Mouse (Mus musculus): ENCODE measurements around the gene Btg1-ps2. TPM values are rescaled to one million over a fixed set of nuclear protein-coding genes. Genes with fewer than 3 reads are reported as not detected.
"Not testable (repeated sequence)": the region's sequence is repeated elsewhere in the genome, so short reads cannot be mapped to it uniquely, and the experiment has no call there.

The Btg1-ps2 gene
- 0.16 TPM in 1 of 2 replicates, not detected in the other for polyA plus RNA-seq (2015; fragmentation: Nextera tagmentation; extraction: Ambion mirVana)

DNA sequence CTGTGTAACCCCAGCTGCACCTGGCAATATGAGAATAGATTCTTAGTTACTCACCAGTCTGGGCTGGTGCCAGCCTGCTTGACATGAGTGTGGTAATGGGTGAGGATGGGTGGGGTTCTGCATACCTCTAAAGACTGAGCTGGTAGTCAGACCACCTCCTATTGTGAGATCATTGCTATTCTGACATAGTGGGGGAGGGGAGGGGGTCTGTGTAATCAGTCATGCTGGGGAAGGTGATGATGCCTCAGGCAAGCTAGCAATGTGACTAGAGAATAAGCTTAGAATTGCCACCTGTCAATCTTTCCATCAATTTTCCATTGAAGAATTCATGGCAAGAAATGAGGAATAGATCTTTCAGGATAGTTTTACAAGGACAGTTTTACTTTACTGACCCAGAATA is at the start of gene Btg1-ps2:
Gene Btg1-ps2 (minus strand): TSS at position 101 of the 400 bp plus-strand sequence.
- not testable (repeated sequence) for H3K4me3 ChIP-seq (replicated peaks); H3K9ac ChIP-seq; H3K9me3 ChIP-seq (replicated peaks); H3K27me3 ChIP-seq; H3K4me2 ChIP-seq; H3K27ac ChIP-seq; H3K36me3 ChIP-seq; H3K4me1 ChIP-seq; ATAC-seq (replicated peaks; ENCODE audit: low FRiP score)

DNA sequence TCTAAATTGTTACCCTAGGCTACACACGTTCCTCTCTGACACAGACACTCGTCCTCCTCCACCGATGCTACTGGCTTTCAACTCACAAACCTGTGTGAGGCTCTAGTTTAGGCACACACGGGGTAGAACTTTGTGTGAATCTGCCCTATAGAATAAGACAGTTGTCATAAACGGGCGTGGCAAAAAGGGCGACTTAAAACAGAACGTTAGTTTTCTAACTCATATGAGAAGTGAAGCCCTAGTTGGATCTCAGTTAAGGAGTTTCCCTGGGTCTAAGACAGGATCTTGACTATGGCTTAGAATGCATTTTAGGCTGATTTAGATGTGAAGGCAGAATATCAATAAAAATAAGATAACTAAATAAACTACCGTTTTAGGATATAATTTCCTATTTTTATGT is 42.1 kb upstream of the Btg1-ps2 start, which contains the start of gene Rhox11:
Gene Rhox11 (minus strand): TSS at position 101 of the 400 bp plus-strand sequence.
- Histone ChIP-seq H3K4me2 (no peak within 1 kb of the TSS), H3K36me3 (no peaks in the 10 kb centered on the region), H3K9ac (no peak within 1 kb of the TSS), H3K27ac (no peak within 1 kb of the TSS), H3K4me3 (replicated peaks) (no peak within 1 kb of the TSS), H3K4me1 (no peaks in the 10 kb centered on the region), H3K27me3 (no peaks in the 10 kb centered on the region), H3K9me3 (replicated peaks) (no peaks in the 10 kb centered on the region)
- ATAC-seq (replicated peaks; ENCODE audit: low FRiP score), result no peak
- WGBS, result 89% methylated on average over 9 of the region's 9 CpGs

DNA sequence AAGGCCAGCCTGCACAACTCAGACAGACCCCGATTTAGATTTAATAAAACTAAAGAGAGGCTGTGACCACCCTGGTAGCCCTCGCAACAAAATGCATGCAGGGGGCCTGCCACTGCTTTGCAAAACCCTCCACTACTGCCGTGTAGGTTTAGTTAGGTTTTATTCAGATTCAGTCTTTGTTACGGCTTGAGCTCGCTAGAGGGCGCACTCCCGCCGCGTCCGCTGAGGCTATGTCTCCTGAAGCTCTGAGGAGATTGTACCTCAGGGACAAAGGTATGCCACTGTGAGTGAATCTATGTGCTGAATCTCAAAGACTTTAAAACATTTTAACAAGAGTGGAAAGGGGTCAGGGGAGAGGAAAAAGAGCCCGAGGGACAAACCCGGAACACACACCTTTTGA is 41.3 kb upstream of the Btg1-ps2 start:
- no peak overlapping the region for H3K9ac ChIP-seq
- H3K27ac ChIP-seq, result no peak overlapping the region
- no peak overlapping the region for H3K4me2 ChIP-seq
- H3K4me3 ChIP-seq (replicated peaks), result no peak overlapping the region
- H3K4me1 ChIP-seq, result no peaks in the 10 kb centered on the region
- H3K27me3 ChIP-seq, result no peaks in the 10 kb centered on the region
- H3K36me3 ChIP-seq, result no peaks in the 10 kb centered on the region
- WGBS, result 22% methylated on average over 12 of the region's 12 CpGs
- no peak for ATAC-seq (replicated peaks; ENCODE audit: low FRiP score)
- H3K9me3 ChIP-seq (replicated peaks), result no peaks in the 10 kb centered on the region

DNA sequence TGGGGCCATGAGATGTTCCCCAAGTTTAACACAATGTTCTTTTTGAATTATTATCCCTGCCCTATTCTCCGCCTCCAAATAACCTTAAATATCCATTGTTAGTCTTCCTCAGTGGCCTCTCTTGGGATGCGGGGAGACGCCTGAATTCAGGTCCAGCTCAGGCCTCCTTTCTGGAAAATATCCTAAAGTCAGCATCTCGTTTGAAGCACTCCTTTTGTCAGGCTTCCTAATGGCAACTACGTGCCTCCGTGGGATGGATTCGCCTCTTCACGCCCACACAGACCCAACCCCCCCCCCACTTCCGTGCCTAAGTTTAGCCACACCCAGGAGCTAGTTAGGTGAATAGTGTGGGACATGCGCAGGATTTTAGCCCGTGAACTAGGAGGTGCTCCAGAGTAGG is 23.3 kb upstream of the Btg1-ps2 start, which contains the start of gene Rhox10:
Gene Rhox10 (plus strand): TSS at position 301 of the 400 bp plus-strand sequence.
- ATAC-seq (replicated peaks; ENCODE audit: low FRiP score), result no peak
- no peak within 1 kb of the TSS for H3K27ac ChIP-seq
- no peak within 1 kb of the TSS for H3K4me3 ChIP-seq (replicated peaks)
- no peaks in the 10 kb centered on the region for H3K27me3 ChIP-seq
- H3K9me3 ChIP-seq (replicated peaks), result no peaks in the 10 kb centered on the region
- no peak within 1 kb of the TSS for H3K9ac ChIP-seq
- H3K4me1 ChIP-seq, result no peaks in the 10 kb centered on the region
- WGBS, result 85% methylated on average over 11 of the region's 11 CpGs
- H3K36me3 ChIP-seq, result no peaks in the 10 kb centered on the region
- H3K4me2 ChIP-seq, result no peak within 1 kb of the TSS

DNA sequence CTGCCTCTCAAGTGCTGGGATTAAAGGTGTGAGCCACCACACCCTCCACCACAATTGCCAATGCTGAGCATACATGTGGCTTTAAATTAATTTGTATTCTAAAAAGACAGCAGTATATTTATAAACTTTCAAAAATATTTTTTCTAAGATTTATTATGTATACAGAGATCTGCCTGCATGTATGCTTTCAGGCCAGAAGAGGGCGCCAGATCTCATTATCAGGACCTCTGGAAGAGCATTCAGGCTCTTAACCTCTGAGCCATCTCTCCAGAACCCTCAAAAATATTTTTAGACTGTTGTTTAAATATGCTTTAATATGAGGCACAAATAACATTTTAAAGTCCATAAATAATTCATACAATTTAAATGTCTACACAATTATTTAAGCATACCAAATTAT is 18.6 kb upstream of the Btg1-ps2 start:
- H3K9me3 ChIP-seq (replicated peaks), result no peaks in the 10 kb centered on the region
- H3K36me3 ChIP-seq, result no peaks in the 10 kb centered on the region
- 0% methylated on average over 1 of the region's 1 CpGs for WGBS
- no peak overlapping the region for H3K4me2 ChIP-seq
- ATAC-seq (replicated peaks; ENCODE audit: low FRiP score), result no peak
- no peaks in the 10 kb centered on the region for H3K27me3 ChIP-seq
- H3K27ac ChIP-seq, result no peak overlapping the region
- H3K4me3 ChIP-seq (replicated peaks), result no peak overlapping the region
- no peak overlapping the region for H3K9ac ChIP-seq
- no peaks in the 10 kb centered on the region for H3K4me1 ChIP-seq

DNA sequence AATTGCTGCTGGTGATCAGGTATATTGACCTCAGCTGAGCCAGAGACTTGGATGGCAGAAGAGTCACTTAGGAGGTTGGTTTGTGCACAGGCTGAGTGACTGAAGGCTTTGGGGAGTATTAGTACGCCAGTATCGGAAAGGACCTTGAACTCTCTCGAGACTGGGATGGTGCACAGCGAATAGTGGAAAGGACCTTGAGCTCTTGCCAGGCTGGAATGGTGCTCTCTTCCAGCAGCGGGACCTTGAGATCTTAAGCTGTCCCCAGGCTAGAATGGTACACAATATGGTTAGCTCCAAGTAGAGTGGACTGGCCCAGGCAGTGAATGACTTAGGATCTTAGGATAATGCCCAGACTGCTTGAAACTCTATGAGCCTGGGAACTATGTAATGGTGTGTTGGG is 3.2 kb downstream of the Btg1-ps2 start:
- no peak for ATAC-seq (replicated peaks; ENCODE audit: low FRiP score)
- H3K4me1 ChIP-seq, result no peaks in the 10 kb centered on the region
- no peaks in the 10 kb centered on the region for H3K9me3 ChIP-seq (replicated peaks)
- no peak overlapping the region for H3K4me3 ChIP-seq (replicated peaks)
- 86% methylated on average over 5 of the region's 5 CpGs for WGBS
- no peaks in the 10 kb centered on the region for H3K27me3 ChIP-seq
- H3K36me3 ChIP-seq, result no peaks in the 10 kb centered on the region
- no peak overlapping the region for H3K4me2 ChIP-seq
- H3K9ac ChIP-seq, result no peak overlapping the region
- H3K27ac ChIP-seq, result no peak overlapping the region

DNA sequence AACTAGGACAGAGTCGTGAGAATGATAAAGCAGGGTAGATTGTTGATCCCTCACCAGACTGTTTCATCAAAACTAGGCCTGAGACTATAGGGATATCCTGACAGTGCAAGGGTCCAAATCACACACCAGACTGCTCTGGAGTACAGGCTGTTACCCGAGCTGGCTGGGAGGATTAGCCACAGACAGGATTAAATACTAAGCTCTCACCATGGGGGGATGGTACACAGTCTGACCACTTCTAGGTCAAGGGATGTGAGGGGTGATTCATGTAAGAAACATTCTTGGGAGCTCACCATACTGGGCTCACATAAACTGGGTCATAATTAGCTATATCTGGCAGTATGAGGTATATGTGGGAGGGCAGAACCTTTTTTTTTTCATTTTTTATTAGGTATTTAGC is 9.1 kb downstream of the Btg1-ps2 start:
- H3K4me2 ChIP-seq, result no peak overlapping the region
- H3K27me3 ChIP-seq, result no peaks in the 10 kb centered on the region
- no peaks in the 10 kb centered on the region for H3K36me3 ChIP-seq
- H3K9ac ChIP-seq, result no peak overlapping the region
- no peak for ATAC-seq (replicated peaks; ENCODE audit: low FRiP score)
- H3K4me3 ChIP-seq (replicated peaks), result no peak overlapping the region
- no peaks in the 10 kb centered on the region for H3K9me3 ChIP-seq (replicated peaks)
- no peaks in the 10 kb centered on the region for H3K4me1 ChIP-seq
- WGBS, result 65% methylated on average over 2 of the region's 2 CpGs
- H3K27ac ChIP-seq, result no peak overlapping the region

DNA sequence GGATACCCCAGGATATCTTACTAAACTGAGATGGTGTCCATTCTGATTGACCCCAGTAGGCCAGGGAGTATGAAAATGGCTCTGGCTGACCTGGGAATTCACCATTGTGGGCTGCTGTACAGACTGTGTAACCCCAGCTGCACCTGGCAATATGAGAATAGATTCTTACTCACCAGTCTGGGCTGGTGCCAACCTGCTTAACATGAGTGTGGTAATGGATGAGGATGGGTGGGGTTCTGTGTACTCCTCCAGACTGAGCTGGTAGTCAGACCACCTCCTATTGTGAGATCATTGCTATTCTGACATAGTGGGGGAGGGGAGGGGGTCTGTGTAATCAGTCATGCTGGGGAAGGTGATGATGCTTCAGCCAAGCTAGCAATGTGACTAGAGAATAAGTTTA is 24.3 kb downstream of the Btg1-ps2 start, which contains the start of gene Btg1-ps1:
Gene Btg1-ps1 (minus strand): TSS at position 219 of the 400 bp plus-strand sequence.
- not testable (repeated sequence) for H3K9me3 ChIP-seq (replicated peaks); H3K9ac ChIP-seq; H3K4me2 ChIP-seq; H3K4me3 ChIP-seq (replicated peaks); H3K36me3 ChIP-seq; H3K4me1 ChIP-seq; H3K27ac ChIP-seq; ATAC-seq (replicated peaks; ENCODE audit: low FRiP score); H3K27me3 ChIP-seq

DNA sequence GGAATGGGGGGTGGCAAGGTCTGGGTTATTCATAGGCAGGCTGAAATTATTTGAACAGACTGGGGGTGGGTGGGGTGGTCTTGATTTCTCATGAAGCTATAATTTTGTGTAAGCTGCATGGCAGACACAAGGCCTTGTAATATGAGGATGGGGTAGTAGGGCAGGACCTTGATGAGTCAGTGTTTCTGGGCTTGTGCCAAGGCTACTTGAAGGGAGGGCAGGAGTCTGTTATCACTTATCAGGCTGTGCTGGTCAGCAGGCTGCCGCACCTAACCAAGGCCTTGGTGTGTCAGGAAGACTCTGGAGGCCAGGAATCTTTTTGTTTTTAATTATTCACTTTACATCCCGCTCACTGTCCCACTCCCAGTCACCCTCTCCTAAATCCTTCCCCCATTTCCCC is 34.2 kb downstream of the Btg1-ps2 start:
- H3K4me3 ChIP-seq (replicated peaks), result no peak overlapping the region
- H3K27ac ChIP-seq, result no peak overlapping the region
- 70% methylated on average over 2 of the region's 2 CpGs for WGBS
- no peak overlapping the region for H3K9ac ChIP-seq
- H3K9me3 ChIP-seq (replicated peaks), result no peaks in the 10 kb centered on the region
- no peak for ATAC-seq (replicated peaks; ENCODE audit: low FRiP score)
- no peaks in the 10 kb centered on the region for H3K4me1 ChIP-seq
- no peak overlapping the region for H3K4me2 ChIP-seq
- no peaks in the 10 kb centered on the region for H3K27me3 ChIP-seq
- no peaks in the 10 kb centered on the region for H3K36me3 ChIP-seq

Other genes starting within 250 kb of the Btg1-ps2 start
- gene Rhox5, start 238.3 kb downstream of the Btg1-ps2 start, polyA plus RNA-seq (2015; fragmentation: Nextera tagmentation; extraction: Ambion mirVana), result 1.9 and 2.2 TPM in 2 replicates
- 0.16 TPM in 1 of 2 replicates, not detected in the other for gene Rhox6, start 216.2 kb downstream of the Btg1-ps2 start, polyA plus RNA-seq (2015; fragmentation: Nextera tagmentation; extraction: Ambion mirVana)
- gene Rhox7a, start 211.4 kb downstream of the Btg1-ps2 start, polyA plus RNA-seq (2015; fragmentation: Nextera tagmentation; extraction: Ambion mirVana), result not detected in 2 replicates
- not detected in 2 replicates for gene Rhox8, start 164.2 kb downstream of the Btg1-ps2 start, polyA plus RNA-seq (2015; fragmentation: Nextera tagmentation; extraction: Ambion mirVana)
- gene Rhox7b, start 145.9 kb downstream of the Btg1-ps2 start, polyA plus RNA-seq (2015; fragmentation: Nextera tagmentation; extraction: Ambion mirVana), result not detected in 2 replicates
- not detected in 2 replicates for gene Rhox9, start 141.3 kb downstream of the Btg1-ps2 start, polyA plus RNA-seq (2015; fragmentation: Nextera tagmentation; extraction: Ambion mirVana)
- gene Btg1-ps1, start 24.3 kb downstream of the Btg1-ps2 start, polyA plus RNA-seq (2015; fragmentation: Nextera tagmentation; extraction: Ambion mirVana), result not detected in 2 replicates
- not detected in 2 replicates for gene Rhox10, start 23.4 kb upstream of the Btg1-ps2 start, polyA plus RNA-seq (2015; fragmentation: Nextera tagmentation; extraction: Ambion mirVana)
- not detected in 2 replicates for gene Rhox11, start 42.0 kb upstream of the Btg1-ps2 start, polyA plus RNA-seq (2015; fragmentation: Nextera tagmentation; extraction: Ambion mirVana)
- gene Rhox12, start 67.8 kb upstream of the Btg1-ps2 start, polyA plus RNA-seq (2015; fragmentation: Nextera tagmentation; extraction: Ambion mirVana), result not detected in 2 replicates
- not detected in 2 replicates for gene Rhox13, start 78.1 kb upstream of the Btg1-ps2 start, polyA plus RNA-seq (2015; fragmentation: Nextera tagmentation; extraction: Ambion mirVana)
- 4.0 and 4.7 TPM in 2 replicates for gene Zbtb33, start 146.7 kb upstream of the Btg1-ps2 start, polyA plus RNA-seq (2015; fragmentation: Nextera tagmentation; extraction: Ambion mirVana)
- gene Tmem255a, start 209.3 kb upstream of the Btg1-ps2 start, polyA plus RNA-seq (2015; fragmentation: Nextera tagmentation; extraction: Ambion mirVana), result 26.6 and 29.0 TPM in 2 replicates

Measured in kidney, embryonic 15.5 days (tissue).